Mouse (Mus musculus) erythroblast, embryonic 14.5 days (primary cell): ENCODE measurements around the gene Srrm1.

Experiments used
- GATA1 ChIP-seq: IDR thresholded peaks from 2 replicates; pipeline ENCODE4 v1.6.1; 2012; ENCODE audit warnings: low read length, inconsistent platforms, mixed read lengths
- TAL1 ChIP-seq: IDR thresholded peaks from 3 replicates; pipeline ENCODE4 v1.6.1; 2012; ENCODE audit warnings: low read length, inconsistent platforms, mixed read lengths

- TF ChIP-seq TAL1: no peak
- peak; percentile 39 for TF ChIP-seq GATA1
These were observed 38.7 kb downstream of the Srrm1 start for GRCm38 (mm10) chr4:135314419-135314832.
